Mouse (Mus musculus) forebrain, embryonic 12.5 days (tissue): ENCODE measurements around the gene Slc25a53. TPM values are rescaled to one million over a fixed set of nuclear protein-coding genes. Genes with fewer than 3 reads are reported as not detected.

ENCODE experiments used
- ATAC-seq: fragments of 200-750 bp; cut with Nextera tagmentation; 2 replicates; pipeline ENCODE4 v1.8.0; 2017; ENCODE audit warnings: moderate TSS enrichment; ENCODE audit not compliant: low FRiP score
- H3K27ac ChIP-seq: fragments of 300-500 bp; sonication (generic); 2 replicates; pipeline ENCODE4 v1.5.1; 2016; ENCODE audit warnings: mild to moderate bottlenecking
- H3K27me3 ChIP-seq: fragments of 300-500 bp; sonication (generic); 2 replicates; pipeline ENCODE4 v1.6.1; 2016; ENCODE audit warnings: mild to moderate bottlenecking
- H3K36me3 ChIP-seq: fragments of 300-500 bp; sonication (generic); replicated peaks from 2 replicates; pipeline ENCODE4 v1.6.1; 2016; ENCODE audit warnings: mild to moderate bottlenecking
- H3K4me1 ChIP-seq: fragments of 300-500 bp; sonication (generic); 2 replicates; pipeline ENCODE4 v1.6.1; 2016
- H3K4me2 ChIP-seq: fragments of 300-500 bp; sonication (generic); 2 replicates; pipeline ENCODE4 v1.6.1; 2016; ENCODE audit warnings: mild to moderate bottlenecking, moderate library complexity
- H3K4me3 ChIP-seq: fragments of 300-500 bp; sonication (generic); replicated peaks from 2 replicates; pipeline ENCODE4 v1.5.1; 2016; ENCODE audit warnings: mild to moderate bottlenecking
- H3K9ac ChIP-seq: fragments of 300-500 bp; sonication (generic); 2 replicates; pipeline ENCODE4 v1.6.1; 2016; ENCODE audit warnings: mild to moderate bottlenecking
- H3K9me3 ChIP-seq: fragments of 300-500 bp; sonication (generic); 2 replicates; pipeline ENCODE4 v1.6.1; 2016
- WGBS: fragments of 180-500 bp; shearing (Covaris S2); methylation state at CpG from one replicate; pipeline ENCODE4 v1.1.7; 2016; 5-methylcytosine and 5-hydroxymethylcytosine counted together
- polyA plus RNA-seq: library from polyadenylated mRNA; unstranded; fragments of >200 nt; fragmentation: Nextera tagmentation; extraction: Ambion mirVana; gene quantifications from 2 replicates; pipeline ENCODE4 v1.2.1, GENCODE M21; 2016

Slc25a53 gene
- 13.7 and 14.1 TPM in 2 replicates for polyA plus RNA-seq

DNA sequence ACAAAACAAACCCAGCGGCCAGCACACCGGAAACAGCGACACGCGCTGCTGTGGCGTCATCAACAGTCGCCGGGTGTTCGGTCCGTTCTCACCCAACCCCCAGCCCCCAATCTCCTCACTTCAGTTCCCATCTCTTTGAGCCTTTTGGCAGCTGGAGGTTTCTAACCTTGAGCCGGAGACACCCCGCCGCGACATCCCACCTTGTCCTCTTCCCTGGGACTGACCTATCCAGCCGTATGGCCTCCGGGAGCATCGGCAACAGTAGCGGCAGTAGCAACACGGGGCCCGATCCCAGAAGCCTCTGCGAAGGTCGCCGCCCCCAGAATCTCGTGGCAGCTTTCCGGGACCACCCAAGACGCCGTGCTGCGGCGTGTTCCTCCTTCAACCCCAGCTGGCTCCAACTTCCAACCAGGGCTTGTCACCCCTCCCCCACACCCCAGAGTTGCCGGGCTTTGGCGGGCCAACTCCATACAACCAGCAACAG, at the start of gene Slc25a53:
Gene Slc25a53 (minus strand): TSS at position 303 of the 484 bp plus-strand sequence.
- Histone ChIP-seq H3K4me1 (peaks cover 6% of the 10 kb centered on the region), H3K9me3 (no peaks in the 10 kb centered on the region), H3K4me2 (peak within 1 kb of the TSS; percentile 57), H3K27me3 (no peaks in the 10 kb centered on the region), H3K27ac (peak within 1 kb of the TSS; percentile 81; the same call in 1 of the 2 replicates), H3K4me3 (peak within 1 kb of the TSS; percentile 50), H3K9ac (peak within 1 kb of the TSS; percentile 51), H3K36me3 (no peaks in the 10 kb centered on the region)
- ATAC-seq: peak; percentile 94
- 21% methylated on average over 31 of the region's 31 CpGs for WGBS

DNA sequence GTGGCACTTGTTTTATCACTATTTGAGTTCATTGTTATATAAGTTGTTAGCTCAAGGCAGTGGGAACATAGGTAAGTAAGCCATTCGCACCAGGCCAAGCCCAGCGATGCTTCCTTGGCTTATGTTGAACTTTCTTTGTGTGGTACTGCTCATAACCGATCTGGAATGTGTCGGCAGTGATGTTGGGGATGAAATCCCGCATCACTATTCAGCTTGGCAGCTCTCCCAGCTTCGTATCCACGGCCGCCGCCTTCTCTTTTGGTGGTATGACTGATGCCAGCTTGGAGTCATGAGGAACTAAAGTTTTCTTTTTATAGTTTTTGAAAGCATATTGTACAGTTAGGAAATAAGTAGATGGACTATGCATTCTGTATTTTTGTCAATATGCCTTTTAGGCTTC, 25.1 kb upstream of the Slc25a53 start:
- no peak overlapping the region for H3K27ac ChIP-seq
- H3K4me3 ChIP-seq: no peak overlapping the region
- no peaks in the 10 kb centered on the region for H3K9me3 ChIP-seq
- no peak for ATAC-seq
- no peaks in the 10 kb centered on the region for H3K36me3 ChIP-seq
- H3K4me1 ChIP-seq: no peaks in the 10 kb centered on the region
- H3K9ac ChIP-seq: no peak overlapping the region
- 85% methylated on average over 9 of the region's 9 CpGs for WGBS
- H3K27me3 ChIP-seq: no peaks in the 10 kb centered on the region
- H3K4me2 ChIP-seq: no peak overlapping the region

GRCm38 (mm10) chrX:137049425-137050225, 11.5 kb upstream of the Slc25a53 start, which contains the start of gene Fam199x:
Gene Fam199x (plus strand): TSS chrX:137049594.
- Histone ChIP-seq H3K9ac (peak within 1 kb of the TSS; percentile 63), H3K27ac (0 out of 2 replicates have a peak within 1 kb of the TSS, but pooled peaks have one; percentile 31), H3K36me3 (no peaks in the 10 kb centered on the region), H3K27me3 (0 out of 2 replicates have a peak, but pooled peaks cover 3% of the 10 kb centered on the region), H3K4me3 (peak within 1 kb of the TSS; percentile 63), H3K4me1 (peaks cover 3% of the 10 kb centered on the region), H3K4me2 (peak within 1 kb of the TSS; percentile 62), H3K9me3 (no peaks in the 10 kb centered on the region)
- ATAC-seq: peak; percentile 96
- WGBS: 27% methylated on average over 34 of the region's 62 CpGs

GRCm38 (mm10) chrX:137049060-137049424, 10.9 kb upstream of the Slc25a53 start:
- Histone ChIP-seq H3K4me3 (peak overlapping the region; percentile 63), H3K4me1 (peaks cover 3% of the 10 kb centered on the region), H3K27ac (no peak overlapping the region), H3K9ac (peak overlapping the region; percentile 63; the same call in 1 of the 2 replicates), H3K36me3 (no peaks in the 10 kb centered on the region), H3K9me3 (no peaks in the 10 kb centered on the region), H3K27me3 (0 out of 2 replicates have a peak, but pooled peaks cover 3% of the 10 kb centered on the region), H3K4me2 (peak overlapping the region; percentile 62)
- ATAC-seq: no peak
- 24% methylated on average over 9 of the region's 11 CpGs for WGBS

DNA sequence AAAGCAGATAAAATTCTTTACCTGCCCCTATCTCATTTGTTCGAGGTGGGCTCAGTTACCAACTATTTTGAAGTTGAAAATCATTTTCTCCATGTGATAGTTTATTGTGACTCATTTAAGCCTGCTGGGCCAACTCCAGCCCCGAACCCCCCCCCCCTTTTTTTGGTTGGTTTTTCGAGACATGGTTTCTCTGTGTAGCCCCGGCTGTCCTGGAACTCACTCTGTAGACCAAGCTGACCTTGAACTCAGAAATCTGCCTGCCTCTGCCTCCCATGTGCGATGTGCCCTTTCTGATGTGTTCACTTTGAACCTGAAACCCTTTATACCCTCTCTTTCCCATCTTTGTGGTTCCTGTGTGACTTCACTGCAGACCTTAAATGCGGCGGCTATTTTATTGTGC, 400 bp upstream of the Slc25a53 start:
- Histone ChIP-seq H3K4me3 (peak overlapping the region; percentile 50), H3K9me3 (no peaks in the 10 kb centered on the region), H3K27me3 (no peaks in the 10 kb centered on the region), H3K4me1 (peaks cover 6% of the 10 kb centered on the region), H3K36me3 (no peaks in the 10 kb centered on the region), H3K9ac (no peak overlapping the region), H3K4me2 (peak overlapping the region; percentile 57), H3K27ac (no peak overlapping the region)
- 49% methylated on average over 7 of the region's 7 CpGs for WGBS
- no peak for ATAC-seq

DNA sequence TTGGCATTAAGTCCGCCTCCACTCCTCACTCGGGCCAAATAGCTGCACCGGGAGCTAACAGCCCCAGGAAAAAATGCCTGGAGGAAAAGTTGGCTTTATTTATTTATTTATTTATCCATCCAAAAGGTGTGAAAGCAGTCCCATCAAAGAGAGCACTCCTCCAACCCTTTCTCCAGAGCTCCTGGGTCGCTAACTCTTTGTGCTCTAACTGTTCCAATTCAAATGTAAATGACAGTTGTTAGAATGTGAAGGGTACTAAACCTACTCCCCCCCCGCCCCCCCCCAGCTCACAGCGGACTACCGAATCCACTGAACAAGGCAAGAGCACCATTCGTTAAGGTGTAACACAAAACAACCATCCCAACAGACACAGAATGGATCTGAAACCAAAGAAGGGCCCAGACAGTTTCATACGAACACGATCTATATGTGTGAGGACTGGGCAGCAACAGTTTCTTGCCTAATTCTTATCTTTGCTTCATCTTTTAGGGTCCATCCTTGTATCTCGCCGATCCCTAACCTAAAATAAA, 567 bp downstream of the Slc25a53 start:
- WGBS: 25% methylated on average over 11 of the region's 12 CpGs
- Histone ChIP-seq H3K4me2 (peak overlapping the region; percentile 57), H3K27me3 (no peaks in the 10 kb centered on the region), H3K36me3 (no peaks in the 10 kb centered on the region), H3K4me1 (peaks cover 6% of the 10 kb centered on the region), H3K27ac (peak overlapping the region; percentile 81; the same call in 1 of the 2 replicates), H3K9me3 (no peaks in the 10 kb centered on the region), H3K9ac (peak overlapping the region; percentile 51), H3K4me3 (peak overlapping the region; percentile 50)
- no peak for ATAC-seq

DNA sequence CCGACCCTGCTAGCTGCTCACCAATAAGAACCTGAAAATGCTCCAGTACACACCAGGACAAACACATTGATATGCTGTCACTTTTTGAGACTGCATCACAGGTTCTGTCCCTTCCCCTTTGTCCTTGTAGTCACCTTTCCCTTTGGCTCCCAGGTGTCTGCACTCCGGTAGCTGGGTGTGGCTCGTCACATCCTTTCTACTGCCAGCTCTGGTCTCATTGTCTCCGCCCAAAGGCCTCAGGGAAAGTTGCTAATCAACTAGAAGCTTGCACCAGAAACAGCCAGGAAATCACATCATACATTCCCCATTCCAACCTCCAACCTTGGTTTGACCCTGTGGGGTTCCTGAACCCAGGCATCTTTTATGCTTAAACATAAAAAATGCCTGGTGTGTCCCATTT, 3.8 kb downstream of the Slc25a53 start:
- no peak overlapping the region for H3K27ac ChIP-seq
- WGBS: 72% methylated on average over 4 of the region's 4 CpGs
- no peak overlapping the region for H3K4me3 ChIP-seq
- H3K9ac ChIP-seq: no peak overlapping the region
- no peak overlapping the region for H3K4me2 ChIP-seq
- peaks cover 6% of the 10 kb centered on the region for H3K4me1 ChIP-seq
- no peak for ATAC-seq
- no peaks in the 10 kb centered on the region for H3K9me3 ChIP-seq
- no peaks in the 10 kb centered on the region for H3K27me3 ChIP-seq
- no peaks in the 10 kb centered on the region for H3K36me3 ChIP-seq

DNA sequence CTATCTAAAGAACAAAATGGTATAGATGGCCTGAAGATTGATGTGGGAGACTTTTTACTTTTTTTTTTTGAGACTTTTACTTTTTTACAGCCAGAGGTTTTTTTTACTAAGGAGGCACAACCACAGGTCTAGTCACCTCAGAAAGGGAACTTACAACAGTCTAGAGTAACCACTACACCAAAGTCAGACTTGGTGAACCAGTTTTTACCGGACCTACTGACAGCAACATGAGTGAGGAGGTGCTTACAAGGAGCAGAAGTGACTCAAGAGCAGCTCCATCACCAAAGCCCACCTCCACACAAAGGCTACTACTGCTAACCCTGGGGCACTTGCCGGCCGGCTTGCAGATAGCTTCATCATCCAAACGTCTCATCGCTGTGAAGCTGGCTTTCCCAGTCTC, 6.4 kb downstream of the Slc25a53 start:
- H3K27me3 ChIP-seq: no peaks in the 10 kb centered on the region
- peaks cover under 1% of the 10 kb centered on the region; the same call in 1 of the 2 replicates for H3K4me1 ChIP-seq
- H3K9ac ChIP-seq: no peak overlapping the region
- H3K4me2 ChIP-seq: no peak overlapping the region
- no peaks in the 10 kb centered on the region for H3K9me3 ChIP-seq
- 94% methylated on average over 5 of the region's 5 CpGs for WGBS
- no peaks in the 10 kb centered on the region for H3K36me3 ChIP-seq
- ATAC-seq: no peak
- H3K4me3 ChIP-seq: no peak overlapping the region
- no peak overlapping the region for H3K27ac ChIP-seq

DNA sequence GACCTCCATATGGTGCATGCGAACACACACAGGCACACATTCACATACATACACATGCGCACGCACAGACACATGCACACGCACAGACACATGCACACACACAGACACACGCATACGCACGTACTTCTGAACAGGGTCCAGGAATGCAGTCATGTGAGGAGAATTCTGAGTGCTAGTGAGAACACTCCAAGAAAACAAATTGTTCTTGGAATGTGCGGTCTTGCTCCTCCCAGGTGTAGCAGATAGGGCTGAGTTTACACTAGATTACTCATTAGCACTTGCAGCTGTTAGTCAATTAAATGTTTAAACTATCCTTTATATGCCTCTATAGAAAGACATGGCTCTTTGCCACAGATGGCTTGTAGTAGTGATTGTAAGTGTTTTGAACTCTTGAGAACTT, 7.2 kb downstream of the Slc25a53 start:
- Histone ChIP-seq H3K9me3 (no peaks in the 10 kb centered on the region), H3K4me2 (no peak overlapping the region), H3K4me1 (no peaks in the 10 kb centered on the region), H3K27ac (no peak overlapping the region), H3K9ac (no peak overlapping the region), H3K4me3 (no peak overlapping the region), H3K27me3 (no peaks in the 10 kb centered on the region), H3K36me3 (no peaks in the 10 kb centered on the region)
- ATAC-seq: no peak
- 93% methylated on average over 8 of the region's 8 CpGs for WGBS

DNA sequence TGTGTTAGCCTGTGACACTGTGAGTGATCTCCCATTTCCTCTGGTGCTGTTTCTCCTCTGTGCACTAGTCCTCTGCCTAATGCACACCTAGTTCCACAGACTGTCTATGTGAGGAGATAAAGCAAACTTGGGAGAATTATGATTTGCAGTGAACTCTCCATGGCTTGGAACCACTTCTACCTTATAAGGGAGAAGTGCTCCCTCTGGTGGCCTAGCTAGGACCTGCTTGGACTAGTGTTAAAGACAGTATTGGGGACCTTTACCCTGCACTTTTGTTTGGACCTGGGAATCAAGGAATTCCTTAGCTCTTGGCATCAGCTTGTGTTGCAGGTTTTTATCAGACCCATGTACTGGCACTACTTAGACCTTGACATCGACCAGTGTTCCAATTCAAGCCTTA, 18.8 kb downstream of the Slc25a53 start:
- H3K9me3 ChIP-seq: no peaks in the 10 kb centered on the region
- ATAC-seq: no peak
- H3K9ac ChIP-seq: no peak overlapping the region
- H3K4me1 ChIP-seq: no peaks in the 10 kb centered on the region
- H3K4me2 ChIP-seq: no peak overlapping the region
- WGBS: 43% methylated on average over 1 of the region's 1 CpGs
- H3K4me3 ChIP-seq: no peak overlapping the region
- H3K27ac ChIP-seq: no peak overlapping the region
- no peaks in the 10 kb centered on the region for H3K36me3 ChIP-seq
- no peaks in the 10 kb centered on the region for H3K27me3 ChIP-seq

GRCm38 (mm10) chrX:137017668-137018067, 20.4 kb downstream of the Slc25a53 start:
- Histone ChIP-seq H3K9me3 (no peaks in the 10 kb centered on the region), H3K27me3 (no peaks in the 10 kb centered on the region), H3K27ac (no peak overlapping the region), H3K9ac (no peak overlapping the region), H3K4me3 (no peak overlapping the region), H3K36me3 (no peaks in the 10 kb centered on the region), H3K4me1 (no peaks in the 10 kb centered on the region), H3K4me2 (no peak overlapping the region)
- ATAC-seq: no peak
- 73% methylated on average over 1 of the region's 1 CpGs for WGBS

- Histone ChIP-seq H3K4me1 (no peaks in the 10 kb centered on the region), H3K27ac (no peak overlapping the region), H3K36me3 (no peaks in the 10 kb centered on the region), H3K9ac (no peak overlapping the region), H3K9me3 (no peaks in the 10 kb centered on the region), H3K4me3 (no peak overlapping the region), H3K27me3 (no peaks in the 10 kb centered on the region), H3K4me2 (no peak overlapping the region)
- no peak; the same call in 1 of the 2 replicates for ATAC-seq
- 56% methylated on average over 6 of the region's 6 CpGs for WGBS
These were observed 22.9 kb downstream of the Slc25a53 start for GRCm38 (mm10) chrX:137015099-137015709.
